Mouse (Mus musculus): Measurements from ENCODE around the gene Hsf2bp. TPM values are rescaled to one million over a fixed set of nuclear protein-coding genes. Genes with fewer than 3 reads are reported as not detected.

Hsf2bp gene
- polyA plus RNA-seq, 1 experiment from 2014 or later, result 0.78 TPM

- Histone ChIP-seq H3K36me3 (ENCODE audit: control insufficient read depth, insufficient read depth, low read length) (no peaks in the 10 kb centered on the region), H3K4me2 (replicated peaks; ENCODE audit: low read depth, low read length) (no peak overlapping the region), H3K4me3 (ENCODE audit: low read depth, low read length) (no peak overlapping the region), H3K4me1 (ENCODE audit: control insufficient read depth, insufficient read depth, low read length) (no peaks in the 10 kb centered on the region), H3K9ac (replicated peaks; ENCODE audit: low read depth, low read length) (no peak overlapping the region), H3K9me3 (ENCODE audit: control insufficient read depth, low read depth, low read length) (no peaks in the 10 kb centered on the region), H3K27me3 (ENCODE audit: control insufficient read depth, insufficient read depth, low read length) (no peaks in the 10 kb centered on the region), H3K27ac (ENCODE audit: low read length) (no peak overlapping the region)
- 79% methylated on average over 4 of the region's 4 CpGs for WGBS
- no peak for ATAC-seq (ENCODE audit: insufficient number of reproducible peaks, insufficient read depth, low FRiP score, low read depth)
Observed at GRCm38 (mm10) chr17:31924229-31924628, 111.9 kb downstream of the Hsf2bp start.

- Histone ChIP-seq H3K9ac (replicated peaks; ENCODE audit: low read depth, low read length) (no peak overlapping the region), H3K4me2 (replicated peaks; ENCODE audit: low read depth, low read length) (no peak overlapping the region), H3K4me1 (ENCODE audit: control insufficient read depth, insufficient read depth, low read length) (no peaks in the 10 kb centered on the region), H3K27me3 (ENCODE audit: control insufficient read depth, insufficient read depth, low read length) (no peaks in the 10 kb centered on the region), H3K36me3 (ENCODE audit: control insufficient read depth, insufficient read depth, low read length) (no peaks in the 10 kb centered on the region), H3K27ac (ENCODE audit: low read length) (no peak overlapping the region), H3K9me3 (ENCODE audit: control insufficient read depth, low read depth, low read length) (no peaks in the 10 kb centered on the region), H3K4me3 (ENCODE audit: low read depth, low read length) (no peak overlapping the region)
- ATAC-seq (ENCODE audit: insufficient number of reproducible peaks, insufficient read depth, low FRiP score, low read depth), result no peak
- WGBS, result 82% methylated on average over 7 of the region's 7 CpGs
Observed at GRCm38 (mm10) chr17:31923310-31923970, 112.7 kb downstream of the Hsf2bp start.

- H3K4me2 ChIP-seq (replicated peaks; ENCODE audit: low read depth, low read length), result no peak overlapping the region
- H3K27me3 ChIP-seq (ENCODE audit: control insufficient read depth, insufficient read depth, low read length), result no peaks in the 10 kb centered on the region
- no peaks in the 10 kb centered on the region for H3K9me3 ChIP-seq (ENCODE audit: control insufficient read depth, low read depth, low read length)
- no peaks in the 10 kb centered on the region for H3K36me3 ChIP-seq (ENCODE audit: control insufficient read depth, insufficient read depth, low read length)
- 46% methylated on average over 9 of the region's 9 CpGs for WGBS
- H3K27ac ChIP-seq (ENCODE audit: low read length), result no peak overlapping the region
- ATAC-seq (ENCODE audit: insufficient number of reproducible peaks, insufficient read depth, low FRiP score, low read depth), result no peak
- H3K9ac ChIP-seq (replicated peaks; ENCODE audit: low read depth, low read length), result no peak overlapping the region
- no peaks in the 10 kb centered on the region for H3K4me1 ChIP-seq (ENCODE audit: control insufficient read depth, insufficient read depth, low read length)
- no peak overlapping the region for H3K4me3 ChIP-seq (ENCODE audit: low read depth, low read length)
Observed at GRCm38 (mm10) chr17:31920589-31921190, 115.5 kb downstream of the Hsf2bp start.

GRCm38 (mm10) chr17:31919599-31919998 is 116.5 kb downstream of the Hsf2bp start:
- no peak for ATAC-seq (ENCODE audit: insufficient number of reproducible peaks, insufficient read depth, low FRiP score, low read depth)
- Histone ChIP-seq H3K4me1 (ENCODE audit: control insufficient read depth, insufficient read depth, low read length) (no peaks in the 10 kb centered on the region), H3K27me3 (ENCODE audit: control insufficient read depth, insufficient read depth, low read length) (no peaks in the 10 kb centered on the region), H3K4me2 (replicated peaks; ENCODE audit: low read depth, low read length) (no peak overlapping the region), H3K27ac (ENCODE audit: low read length) (no peak overlapping the region), H3K4me3 (ENCODE audit: low read depth, low read length) (no peak overlapping the region), H3K9me3 (ENCODE audit: control insufficient read depth, low read depth, low read length) (no peaks in the 10 kb centered on the region), H3K9ac (replicated peaks; ENCODE audit: low read depth, low read length) (no peak overlapping the region), H3K36me3 (ENCODE audit: control insufficient read depth, insufficient read depth, low read length) (no peaks in the 10 kb centered on the region)
- WGBS, result 76% methylated on average over 7 of the region's 7 CpGs

- Histone ChIP-seq H3K4me3 (ENCODE audit: low read depth, low read length) (no peak overlapping the region), H3K27ac (ENCODE audit: low read length) (no peak overlapping the region), H3K9me3 (ENCODE audit: control insufficient read depth, low read depth, low read length) (no peaks in the 10 kb centered on the region), H3K27me3 (ENCODE audit: control insufficient read depth, insufficient read depth, low read length) (no peaks in the 10 kb centered on the region), H3K9ac (replicated peaks; ENCODE audit: low read depth, low read length) (no peak overlapping the region), H3K36me3 (ENCODE audit: control insufficient read depth, insufficient read depth, low read length) (no peaks in the 10 kb centered on the region), H3K4me1 (ENCODE audit: control insufficient read depth, insufficient read depth, low read length) (no peaks in the 10 kb centered on the region), H3K4me2 (replicated peaks; ENCODE audit: low read depth, low read length) (no peak overlapping the region)
- WGBS, result 93% methylated on average over 8 of the region's 8 CpGs
- no peak for ATAC-seq (ENCODE audit: insufficient number of reproducible peaks, insufficient read depth, low FRiP score, low read depth)
Observed at GRCm38 (mm10) chr17:31918374-31918773, 117.8 kb downstream of the Hsf2bp start.

GRCm38 (mm10) chr17:31916461-31916775 is 119.7 kb downstream of the Hsf2bp start:
- peaks cover 4% of the 10 kb centered on the region for H3K4me1 ChIP-seq (ENCODE audit: control insufficient read depth, insufficient read depth, low read length)
- H3K9ac ChIP-seq (replicated peaks; ENCODE audit: low read depth, low read length), result no peak overlapping the region
- H3K9me3 ChIP-seq (ENCODE audit: control insufficient read depth, low read depth, low read length), result no peaks in the 10 kb centered on the region
- WGBS, result 79% methylated on average over 6 of the region's 6 CpGs
- H3K27ac ChIP-seq (ENCODE audit: low read length), result no peak overlapping the region
- H3K4me2 ChIP-seq (replicated peaks; ENCODE audit: low read depth, low read length), result no peak overlapping the region
- no peaks in the 10 kb centered on the region for H3K27me3 ChIP-seq (ENCODE audit: control insufficient read depth, insufficient read depth, low read length)
- no peak for ATAC-seq (ENCODE audit: insufficient number of reproducible peaks, insufficient read depth, low FRiP score, low read depth)
- H3K36me3 ChIP-seq (ENCODE audit: control insufficient read depth, insufficient read depth, low read length), result no peaks in the 10 kb centered on the region
- no peak overlapping the region for H3K4me3 ChIP-seq (ENCODE audit: low read depth, low read length)

GRCm38 (mm10) chr17:31915756-31916460 is 120.2 kb downstream of the Hsf2bp start:
- no peak for ATAC-seq (ENCODE audit: insufficient number of reproducible peaks, insufficient read depth, low FRiP score, low read depth)
- Histone ChIP-seq H3K9me3 (ENCODE audit: control insufficient read depth, low read depth, low read length) (no peaks in the 10 kb centered on the region), H3K27me3 (ENCODE audit: control insufficient read depth, insufficient read depth, low read length) (no peaks in the 10 kb centered on the region), H3K9ac (replicated peaks; ENCODE audit: low read depth, low read length) (no peak overlapping the region), H3K4me3 (ENCODE audit: low read depth, low read length) (no peak overlapping the region), H3K4me1 (ENCODE audit: control insufficient read depth, insufficient read depth, low read length) (peaks cover 4% of the 10 kb centered on the region), H3K27ac (ENCODE audit: low read length) (no peak overlapping the region), H3K36me3 (ENCODE audit: control insufficient read depth, insufficient read depth, low read length) (no peaks in the 10 kb centered on the region), H3K4me2 (replicated peaks; ENCODE audit: low read depth, low read length) (no peak overlapping the region)
- 71% methylated on average over 18 of the region's 18 CpGs for WGBS

- Histone ChIP-seq H3K4me3 (ENCODE audit: low read depth, low read length) (no peak overlapping the region), H3K4me1 (ENCODE audit: control insufficient read depth, insufficient read depth, low read length) (peaks cover 4% of the 10 kb centered on the region), H3K9ac (replicated peaks; ENCODE audit: low read depth, low read length) (no peak overlapping the region), H3K27ac (ENCODE audit: low read length) (no peak overlapping the region), H3K36me3 (ENCODE audit: control insufficient read depth, insufficient read depth, low read length) (no peaks in the 10 kb centered on the region), H3K4me2 (replicated peaks; ENCODE audit: low read depth, low read length) (no peak overlapping the region), H3K9me3 (ENCODE audit: control insufficient read depth, low read depth, low read length) (no peaks in the 10 kb centered on the region), H3K27me3 (ENCODE audit: control insufficient read depth, insufficient read depth, low read length) (no peaks in the 10 kb centered on the region)
- ATAC-seq (ENCODE audit: insufficient number of reproducible peaks, insufficient read depth, low FRiP score, low read depth), result no peak
- 84% methylated on average over 5 of the region's 5 CpGs for WGBS
Observed at GRCm38 (mm10) chr17:31914323-31914722, 121.8 kb downstream of the Hsf2bp start.

Data from stomach, embryonic 14.5 days (tissue).